Mouse (Mus musculus): ENCODE data around the gene Smndc1. TPM values are rescaled to one million over a fixed set of nuclear protein-coding genes. Genes with fewer than 3 reads are reported as not detected.
A peak's percentile ranks its signal among the peaks of the same experiment; 100 is the strongest.

The Smndc1 gene
- polyA plus RNA-seq, 1 experiment from 2014 or later = 28.8 TPM

DNA sequence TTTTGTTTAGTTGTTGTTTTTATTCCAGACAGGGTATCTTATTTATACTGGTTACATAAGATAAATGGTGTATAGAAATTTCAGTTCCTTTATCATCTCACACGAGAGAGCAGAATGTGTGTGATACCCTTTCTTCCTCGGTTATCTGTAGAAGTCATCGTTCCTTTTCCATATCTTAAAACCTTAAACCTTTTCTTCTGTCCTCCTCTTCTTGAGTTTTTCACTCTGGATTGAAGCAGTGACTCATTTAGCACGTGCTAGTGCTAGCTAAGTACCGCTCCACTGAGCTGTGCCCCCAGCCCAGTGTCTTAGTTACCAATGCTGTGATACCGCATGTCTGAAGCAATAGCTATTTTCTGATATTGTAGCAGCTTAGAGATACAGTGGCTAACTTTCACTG lies 56.6 kb downstream of the Smndc1 start:
- H3K4me1 ChIP-seq (replicated peaks) = peaks cover 10% of the 10 kb centered on the region; the same call in 1 of the 2 replicates
- no peak overlapping the region for H3K4me3 ChIP-seq
- H3K4me2 ChIP-seq = no peak overlapping the region
- peaks cover 21% of the 10 kb centered on the region for H3K36me3 ChIP-seq
- 81% methylated on average over 6 of the region's 6 CpGs for WGBS
- H3K9me3 ChIP-seq (replicated peaks) = no peaks in the 10 kb centered on the region
- no peak overlapping the region for H3K27ac ChIP-seq
- ATAC-seq (replicated peaks; ENCODE audit: insufficient number of reproducible peaks, insufficient read depth, low FRiP score, low read depth) = no peak
- H3K27me3 ChIP-seq = no peaks in the 10 kb centered on the region
- H3K9ac ChIP-seq = no peak overlapping the region

DNA sequence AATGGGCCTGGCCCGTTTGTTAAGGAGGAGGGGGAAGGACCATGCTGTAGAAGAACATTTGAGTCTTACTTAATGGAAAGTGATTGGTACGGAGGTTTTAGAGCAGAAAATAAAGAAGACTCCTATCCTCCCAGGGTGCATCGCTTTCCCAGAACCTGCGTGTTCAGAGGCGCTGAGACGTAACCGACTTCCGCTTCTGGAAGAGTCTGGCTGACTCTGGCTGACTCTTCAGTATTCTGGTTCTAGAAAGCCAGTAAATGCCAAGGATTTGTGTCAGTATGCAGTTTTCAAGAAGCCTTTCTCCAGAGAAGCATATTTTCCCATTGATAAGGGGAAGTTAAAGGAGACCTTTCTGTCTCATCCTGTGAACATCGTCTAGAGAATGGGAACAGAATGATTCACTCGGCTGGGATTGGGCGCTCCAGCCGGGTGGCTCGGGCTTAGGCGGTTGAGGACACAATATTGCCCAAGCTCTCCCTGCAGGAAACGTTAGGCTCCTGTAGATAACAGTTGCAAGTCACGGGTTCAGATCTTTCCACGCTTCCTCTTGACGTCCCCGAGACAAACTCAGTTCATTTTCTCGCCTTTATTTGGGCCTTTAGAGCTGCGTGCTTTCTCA lies 58.4 kb downstream of the Smndc1 start:
- Histone ChIP-seq H3K9me3 (replicated peaks) (no peaks in the 10 kb centered on the region), H3K9ac (no peak overlapping the region), H3K4me2 (no peak overlapping the region), H3K36me3 (peaks cover 15% of the 10 kb centered on the region), H3K27ac (no peak overlapping the region), H3K27me3 (no peaks in the 10 kb centered on the region), H3K4me3 (no peak overlapping the region), H3K4me1 (replicated peaks) (peaks cover 10% of the 10 kb centered on the region; the same call in 1 of the 2 replicates)
- 78% methylated on average over 21 of the region's 21 CpGs for WGBS
- ATAC-seq (replicated peaks; ENCODE audit: insufficient number of reproducible peaks, insufficient read depth, low FRiP score, low read depth) = no peak

DNA sequence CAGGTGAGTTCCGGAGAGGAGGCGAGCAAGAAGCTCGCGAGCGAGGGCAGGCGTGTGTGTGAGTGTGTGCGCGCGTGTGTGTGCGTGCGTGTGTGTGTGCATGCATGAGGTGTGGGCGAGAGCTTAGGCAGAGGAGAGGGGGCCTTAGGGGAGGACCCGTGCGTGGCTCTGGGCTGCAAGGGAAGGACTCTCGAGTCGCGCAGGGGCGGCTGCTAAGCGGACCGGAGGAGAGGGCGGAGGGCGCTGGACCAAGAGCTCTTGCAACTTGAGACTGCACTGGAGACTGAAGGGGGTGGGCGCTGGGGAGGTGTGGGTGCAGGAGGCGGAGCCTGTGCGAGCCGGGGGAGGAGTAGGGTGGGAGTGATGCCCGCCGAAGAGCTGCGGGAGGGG lies 60.4 kb downstream of the Smndc1 start:
- WGBS = under 1% methylated on average over 28 of the region's 29 CpGs
- peak overlapping the region; percentile 95 for H3K4me3 ChIP-seq
- peak overlapping the region; percentile 82 for H3K27ac ChIP-seq
- peak; percentile 71 for ATAC-seq (replicated peaks; ENCODE audit: insufficient number of reproducible peaks, insufficient read depth, low FRiP score, low read depth)
- H3K9me3 ChIP-seq (replicated peaks) = no peaks in the 10 kb centered on the region
- peaks cover 15% of the 10 kb centered on the region for H3K36me3 ChIP-seq
- peak overlapping the region; percentile 98 for H3K4me2 ChIP-seq
- no peaks in the 10 kb centered on the region for H3K27me3 ChIP-seq
- H3K9ac ChIP-seq = peak overlapping the region; percentile 81
- H3K4me1 ChIP-seq (replicated peaks) = peaks cover 23% of the 10 kb centered on the region

Other genes with a start within 250 kb of the Smndc1 start
- gene Mxi1, start 80.1 kb downstream of the Smndc1 start, polyA plus RNA-seq (2015; fragmentation: Nextera tagmentation; extraction: Ambion mirVana) = 38.6 and 39.1 TPM in 2 replicates
- gene Gm10197, start 18.8 kb downstream of the Smndc1 start, polyA plus RNA-seq (2015; fragmentation: Nextera tagmentation; extraction: Ambion mirVana) = 2.5 TPM in 1 of 2 replicates, not detected in the other
- gene Dusp5, start 138.5 kb upstream of the Smndc1 start, polyA plus RNA-seq (2015; fragmentation: Nextera tagmentation; extraction: Ambion mirVana) = 7.4 and 10.4 TPM in 2 replicates
- gene Nutf2-ps1, start 198.5 kb upstream of the Smndc1 start, polyA plus RNA-seq (2015; fragmentation: Nextera tagmentation; extraction: Ambion mirVana) = 258 and 274 TPM in 2 replicates
- 37.9 and 38.9 TPM in 2 replicates for gene Smc3, start 209.8 kb upstream of the Smndc1 start, polyA plus RNA-seq (2015; fragmentation: Nextera tagmentation; extraction: Ambion mirVana)

Measured in heart, embryonic 15.5 days (tissue).